In the genomic region with DNA sequence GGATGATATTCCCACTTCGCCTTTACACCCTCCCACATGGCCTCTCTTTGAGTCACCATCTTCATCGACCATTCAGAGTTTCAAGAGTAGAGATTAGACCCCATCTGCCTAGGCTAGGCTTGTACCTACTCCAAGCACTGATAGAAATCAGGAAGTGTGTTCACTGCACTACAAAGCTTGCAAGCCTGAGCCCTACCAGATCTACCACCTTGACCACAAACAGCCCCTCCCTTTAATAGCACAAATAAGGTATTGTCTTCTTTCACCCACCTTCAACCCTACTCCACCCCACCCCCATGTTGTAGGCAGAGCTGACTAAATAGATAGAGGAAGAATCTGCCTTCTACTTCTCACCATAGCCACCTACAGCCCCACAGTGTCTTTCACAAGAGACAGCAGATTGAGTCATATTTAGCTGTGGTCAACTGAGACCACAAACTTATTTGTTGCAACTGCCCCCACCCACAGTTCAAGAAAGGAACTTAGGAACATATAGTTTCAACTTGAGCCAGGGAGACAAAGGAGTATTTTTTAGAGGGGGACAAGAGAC, we compare ENCODE assay signal across 15 mouse cellular contexts. TPM values are rescaled to one million over a fixed set of nuclear protein-coding genes. Genes with fewer than 3 reads are reported as not detected.
DNase-seq lines count a peak whose midpoint lies in the region; ATAC-seq and TF ChIP-seq lines count a peak whose summit lies in the region.
"Had no signal": no experiment of that assay in that cellular context is flagged by ENCODE, and none has a peak within 500 bp of the region (broad histone marks: within the 10 kb centered on the region; RNA-seq: fewer than 3 reads in every experiment).

No protein-coding gene starts in this region.

- no peak overlapping the region for H3K27ac ChIP-seq in MEL (ENCODE audit: control insufficient read depth, low read depth, low read length)
- peak overlapping the region; percentile 35; the same call in 1 of the 2 replicates for H3K27ac ChIP-seq in liver, embryonic 13.5 days
- H3K27ac ChIP-seq: heart, adult 2 months; hindbrain, embryonic 12.5 days; stomach, embryonic 15.5 days had no signal

- H3K27me3 ChIP-seq in MEL (ENCODE audit: control insufficient read depth in 1 of 2, insufficient read depth in 2 of 2, low read length in 2 of 2) = no peaks in the 10 kb centered on the region
- no peaks in the 10 kb centered on the region for H3K27me3 ChIP-seq in liver, embryonic 13.5 days
- H3K27me3 ChIP-seq: hindbrain, embryonic 12.5 days; stomach, embryonic 15.5 days had no signal

- TF ChIP-seq CTCF in MEL (IDR thresholded peaks at IDR 0.05 in 2 of 3, conservative IDR thresholded peaks at IDR 0.05 in 1 of 3; ENCODE audit: control insufficient read depth in 1 of 3, insufficient read depth in 1 of 3, low read depth in 2 of 3, low read length in 3 of 3, poor library complexity in 1 of 3, severe bottlenecking in 1 of 3) = no peak

- no peak for TF ChIP-seq RAD21 in MEL (IDR thresholded peaks at IDR 0.05; ENCODE audit: low read depth, low read length)

- H3K4me3 ChIP-seq in MEL (ENCODE audit: control insufficient read depth in 1 of 2, insufficient read depth in 1 of 2, low read depth in 2 of 2, low read length in 2 of 2) = no peak overlapping the region
- H3K4me3 ChIP-seq in liver, embryonic 13.5 days (replicated peaks) = no peak overlapping the region
- H3K4me3 ChIP-seq: heart, adult 2 months; hindbrain, embryonic 12.5 days; stomach, embryonic 15.5 days had no signal

- TF ChIP-seq EP300 in MEL (IDR thresholded peaks at IDR 0.05; ENCODE audit: low read depth in 1 of 2, low read length in 2 of 2) = no peak

- peaks cover 3 to 29% of the 10 kb centered on the region in 2 experiments for H3K4me1 ChIP-seq in MEL (ENCODE audit: control insufficient read depth in 1 of 2, insufficient read depth in 2 of 2, low read length in 2 of 2)
- peaks cover 15% of the 10 kb centered on the region for H3K4me1 ChIP-seq in liver, embryonic 13.5 days (replicated peaks)
- H3K4me1 ChIP-seq: hindbrain, embryonic 12.5 days; stomach, embryonic 15.5 days had no signal

- H3K9ac ChIP-seq in MEL (ENCODE audit: control insufficient read depth, low read depth, low read length, poor library complexity, severe bottlenecking) = no peak overlapping the region
- H3K9ac ChIP-seq in liver, embryonic 13.5 days = no peak overlapping the region
- H3K9ac ChIP-seq: hindbrain, embryonic 12.5 days; lung, embryonic 14.5 days; stomach, embryonic 15.5 days had no signal

- H3K9me3 ChIP-seq in MEL (replicated peaks; ENCODE audit: insufficient read depth, low read length) = no peaks in the 10 kb centered on the region
- H3K9me3 ChIP-seq in liver, embryonic 13.5 days (replicated peaks) = no peaks in the 10 kb centered on the region
- H3K9me3 ChIP-seq: G1E; hindbrain, embryonic 12.5 days; stomach, embryonic 15.5 days had no signal

- no peaks in the 10 kb centered on the region for H3K79me2 ChIP-seq in MEL (ENCODE audit: control insufficient read depth, insufficient read depth, low read length, poor library complexity)

- DNase-seq in lung, adult 18-20 months = peak; percentile 27 to 39
- DNase-seq in lung, postnatal 10 days = no peak
- DNase-seq in MEL (ENCODE audit: low read depth, low spot score) = peak; percentile 40
- no peak for DNase-seq in liver, embryonic 13.5 days
- DNase-seq in natural killer cell, adult 2 months (ENCODE audit: low spot score in 2 of 2) = peak; percentile 71 to 84
- DNase-seq in frontal cortex, adult 2 months (ENCODE audit: extremely low spot score in 1 of 2, low spot score in 1 of 2) = no peak
- DNase-seq in cerebellum, adult 18-20 months = no peak
- DNase-seq in T-cell, adult 2 months (ENCODE audit: low spot score) = no peak
- DNase-seq: adrenal gland, adult 2 months; kidney, postnatal 36 days; lung, embryonic 14.5 days had no signal

- 0 out of 2 replicates have a peak, but pooled peaks have one; percentile 31 for ATAC-seq in liver, embryonic 13.5 days (ENCODE audit: low read depth)

- 19% methylated on average over 2 of the region's 2 CpGs for WGBS in liver, embryonic 13.5 days (ENCODE audit: insufficient replicate concordance)

- no peak overlapping the region for H3K4me2 ChIP-seq in liver, embryonic 13.5 days
- H3K4me2 ChIP-seq: hindbrain, embryonic 12.5 days; lung, embryonic 14.5 days; stomach, embryonic 15.5 days had no signal

- H3K36me3 ChIP-seq in MEL (ENCODE audit: control insufficient read depth in 1 of 2, insufficient read depth in 2 of 2, low read length in 2 of 2) = peaks cover 0 to 16% of the 10 kb centered on the region in 2 experiments; a peak in 2 of 4 replicates
- H3K36me3 ChIP-seq in liver, embryonic 13.5 days = no peaks in the 10 kb centered on the region
- H3K36me3 ChIP-seq: G1E; hindbrain, embryonic 12.5 days; stomach, embryonic 15.5 days had no signal

- no peak for TF ChIP-seq POLR2A in MEL (IDR thresholded peaks at IDR 0.05; ENCODE audit: control insufficient read depth in 1 of 2, insufficient read depth in 1 of 2, low read depth in 1 of 2, low read length in 2 of 2, poor library complexity in 1 of 2)

TF ChIP-seq in MEL, 35 proteins besides CTCF, POLR2A, EP300 and RAD21:
- TF ChIP-seq NRF1 (IDR thresholded peaks at IDR 0.05; ENCODE audit: insufficient read depth, low read depth, low read length, poor library complexity, severe bottlenecking) = no peak
- TF ChIP-seq MYC (IDR thresholded peaks at IDR 0.05; ENCODE audit: low read depth, low read length) = no peak
- TF ChIP-seq E2F4 (IDR thresholded peaks at IDR 0.05; ENCODE audit: borderline replicate concordance, low read depth, low read length) = no peak
- no peak for TF ChIP-seq POLR2AphosphoS5 (IDR thresholded peaks at IDR 0.05; ENCODE audit: borderline replicate concordance, low read depth, low read length)
- no peak for TF ChIP-seq MAFK (IDR thresholded peaks at IDR 0.05; ENCODE audit: borderline replicate concordance, low read depth, low read length)
- TF ChIP-seq ETS1 (IDR thresholded peaks at IDR 0.05; ENCODE audit: low read depth, low read length) = no peak
- no peak for TF ChIP-seq MEF2A (IDR thresholded peaks at IDR 0.05; ENCODE audit: extremely low read depth, insufficient replicate concordance, low read depth, low read length, poor library complexity, severe bottlenecking)
- TF ChIP-seq ZC3H11A (IDR thresholded peaks at IDR 0.05; ENCODE audit: low read depth, low read length) = no peak
- TF ChIP-seq BHLHE40 (IDR thresholded peaks at IDR 0.05; ENCODE audit: borderline replicate concordance, low read depth, low read length) = no peak
- no peak for TF ChIP-seq RCOR1 (IDR thresholded peaks at IDR 0.05; ENCODE audit: low read depth, low read length)
- no peak for TF ChIP-seq CHD1 (IDR thresholded peaks at IDR 0.05; ENCODE audit: low read depth, low read length)
- no peak for TF ChIP-seq ZKSCAN1 (IDR thresholded peaks at IDR 0.05; ENCODE audit: low read depth, low read length)
- TF ChIP-seq ZMIZ1 (IDR thresholded peaks at IDR 0.05; ENCODE audit: low read depth, low read length) = no peak
- TF ChIP-seq SIN3A (IDR thresholded peaks at IDR 0.05; ENCODE audit: low read length) = no peak
- TF ChIP-seq POLR2AphosphoS2 (IDR thresholded peaks at IDR 0.05; ENCODE audit: low read length) = no peak
- no peak for TF ChIP-seq ELF1 (IDR thresholded peaks at IDR 0.05; ENCODE audit: low read depth, low read length)
- no peak for TF ChIP-seq GATA1 (IDR thresholded peaks at IDR 0.05; ENCODE audit: low read depth, low read length)
- no peak for TF ChIP-seq ZNF384 (IDR thresholded peaks at IDR 0.05; ENCODE audit: low read depth, low read length)
- no peak for TF ChIP-seq TBP (IDR thresholded peaks at IDR 0.05; ENCODE audit: low read depth, low read length)
- no peak for TF ChIP-seq UBTF (IDR thresholded peaks at IDR 0.05; ENCODE audit: borderline replicate concordance, insufficient read depth, low read depth, low read length)

RNA-seq across cellular contexts. Expression of a gene that starts 8.1 kb away (rescaled TPM):
- 0.08 and 0.13 TPM in 2 replicates for total RNA-seq in MEL (2012; rRNA removed)
- polyA plus RNA-seq in MEL (2012; ENCODE audit: insufficient read depth in 1 of 2, insufficient read length in 2 of 2, low read depth in 1 of 2, low replicate concordance in 2 of 2, missing spikeins in 1 of 2) = under 1 TPM in 1 of 2 experiments, not detected in 1; 0.40 TPM
- 6.3 and 6.5 TPM in 2 replicates for polyA plus RNA-seq in liver, embryonic 13.5 days (2015; fragmentation: Nextera tagmentation; extraction: Ambion mirVana)
- polyA plus RNA-seq in frontal cortex, adult 2 months (2012; rRNA removed) = 2.0 and 2.6 TPM in 2 replicates

RNA-seq across cellular contexts. Expression of a gene that starts 39.6 kb away (rescaled TPM):
- total RNA-seq in MEL (2012; rRNA removed) = 9.6 and 11.3 TPM in 2 replicates
- 10 to 100 TPM in 1 of 2 experiments, not detected in 1; 21.0 TPM for polyA plus RNA-seq in MEL (2012; ENCODE audit: insufficient read depth in 1 of 2, insufficient read length in 2 of 2, low read depth in 1 of 2, low replicate concordance in 2 of 2, missing spikeins in 1 of 2)
- 5.5 and 6.6 TPM in 2 replicates for polyA plus RNA-seq in liver, embryonic 13.5 days (2015; fragmentation: Nextera tagmentation; extraction: Ambion mirVana)
- 55.3 and 66.3 TPM in 2 replicates for polyA plus RNA-seq in frontal cortex, adult 2 months (2012; rRNA removed)

Comparison
In these comparisons a context has a peak if more than half of its experiments do, and no peak if none do; other contexts are left out.
1. DNase-seq: peak in lung, adult 18-20 months (2 of 2), MEL (single experiment) and natural killer cell, adult 2 months (2 of 2); none in lung, postnatal 10 days (single experiment), liver, embryonic 13.5 days (single experiment), frontal cortex, adult 2 months (0 of 2), cerebellum, adult 18-20 months (0 of 2) and T-cell, adult 2 months (single experiment).